9 mouse cellular contexts compared by ENCODE assay signal in genomic region chrX:11213492-11213891, GRCm38 (mm10).
A peak's percentile ranks its signal among the peaks of the same experiment; 100 is the strongest.
DNase-seq lines count a peak whose midpoint lies in the region; ATAC-seq and TF ChIP-seq lines count a peak whose summit lies in the region.
"Had no signal": no experiment of that assay in that cellular context is flagged by ENCODE, and none has a peak within 500 bp of the region (broad histone marks: within the 10 kb centered on the region; RNA-seq: fewer than 3 reads in every experiment).

No protein-coding gene starts in this region.

- DNase-seq in midbrain, embryonic 10.5 days (ENCODE audit: low spot score) = peak; percentile 34
- peak; percentile 2 for DNase-seq in adrenal gland, adult 2 months
- DNase-seq in cerebellum, postnatal 25 days = peak; percentile 10 to 72
- DNase-seq in kidney, postnatal 25 days = peak; percentile 37 to 73
- DNase-seq in lung, postnatal 0 days (ENCODE audit: low spot score) = peak; percentile 37
- peak; percentile 53 for DNase-seq in testis, postnatal 10 days (ENCODE audit: low spot score)

- H3K27me3 ChIP-seq in midbrain, embryonic 10.5 days (ENCODE audit: low read depth, poor library complexity, severe bottlenecking) = peaks cover 28% of the 10 kb centered on the region
- H3K27me3 ChIP-seq in midbrain, embryonic 15.5 days (replicated peaks) = no peaks in the 10 kb centered on the region
- no peaks in the 10 kb centered on the region for H3K27me3 ChIP-seq in lung, postnatal 0 days (replicated peaks; ENCODE audit: insufficient read depth, low read length)

- H3K27ac ChIP-seq in midbrain, embryonic 10.5 days (replicated peaks) = no peak overlapping the region
- H3K27ac ChIP-seq in midbrain, embryonic 15.5 days = no peak overlapping the region
- H3K27ac ChIP-seq in lung, postnatal 0 days (ENCODE audit: low read length) = no peak overlapping the region
- H3K27ac ChIP-seq: limb, embryonic 12.5 days had no signal

- no peak for TF ChIP-seq EP300 in lung, postnatal 0 days (IDR thresholded peaks at IDR 0.05)

- no peaks in the 10 kb centered on the region for H3K36me3 ChIP-seq in midbrain, embryonic 10.5 days
- no peaks in the 10 kb centered on the region for H3K36me3 ChIP-seq in midbrain, embryonic 15.5 days (replicated peaks)
- no peaks in the 10 kb centered on the region for H3K36me3 ChIP-seq in lung, postnatal 0 days (ENCODE audit: insufficient read depth, low read length)
- H3K36me3 ChIP-seq: limb, embryonic 12.5 days had no signal

- ATAC-seq in midbrain, embryonic 15.5 days (replicated peaks) = no peak
- no peak for ATAC-seq in lung, postnatal 0 days
- no peak for ATAC-seq in erythroblast, adult 5-6 weeks (replicated peaks; ENCODE audit: low FRiP score, poor library complexity, severe bottlenecking)

- no peaks in the 10 kb centered on the region for H3K4me1 ChIP-seq in midbrain, embryonic 10.5 days
- H3K4me1 ChIP-seq in midbrain, embryonic 15.5 days = no peaks in the 10 kb centered on the region
- no peaks in the 10 kb centered on the region for H3K4me1 ChIP-seq in lung, postnatal 0 days (ENCODE audit: insufficient read depth, low read depth, low read length)
- H3K4me1 ChIP-seq: limb, embryonic 12.5 days had no signal

- H3K9me3 ChIP-seq in midbrain, embryonic 10.5 days (replicated peaks) = no peaks in the 10 kb centered on the region
- no peaks in the 10 kb centered on the region for H3K9me3 ChIP-seq in midbrain, embryonic 15.5 days
- H3K9me3 ChIP-seq in lung, postnatal 0 days (ENCODE audit: low read length) = no peaks in the 10 kb centered on the region
- H3K9me3 ChIP-seq: limb, embryonic 12.5 days had no signal

- peak; percentile 59 for TF ChIP-seq CTCF in lung, postnatal 0 days (IDR thresholded peaks at IDR 0.05)

- 60% methylated on average over 3 of the region's 3 CpGs for WGBS in midbrain, embryonic 10.5 days
- WGBS in midbrain, embryonic 15.5 days = 57% methylated on average over 3 of the region's 3 CpGs
- WGBS in lung, postnatal 0 days = 62% methylated on average over 3 of the region's 3 CpGs

- no peak overlapping the region for H3K4me2 ChIP-seq in midbrain, embryonic 15.5 days
- no peak overlapping the region for H3K4me2 ChIP-seq in lung, postnatal 0 days (replicated peaks; ENCODE audit: low read depth, low read length)
- H3K4me2 ChIP-seq: limb, embryonic 12.5 days had no signal

- no peak overlapping the region for H3K4me3 ChIP-seq in midbrain, embryonic 10.5 days
- H3K4me3 ChIP-seq in midbrain, embryonic 15.5 days = no peak overlapping the region
- no peak overlapping the region for H3K4me3 ChIP-seq in lung, postnatal 0 days (ENCODE audit: low read depth, low read length)
- H3K4me3 ChIP-seq: limb, embryonic 12.5 days had no signal

- H3K9ac ChIP-seq in midbrain, embryonic 15.5 days = no peak overlapping the region
- no peak overlapping the region for H3K9ac ChIP-seq in lung, postnatal 0 days (replicated peaks; ENCODE audit: low read depth)
- H3K9ac ChIP-seq: limb, embryonic 12.5 days had no signal

Comparison
In these comparisons a context has a peak if more than half of its experiments do, and no peak if none do; other contexts are left out.
1. DNase-seq: peak in every context shown above with its lines; median percentile 55 in kidney, postnatal 25 days; 53 in testis, postnatal 10 days; 41 in cerebellum, postnatal 25 days; 37 in lung, postnatal 0 days; 34 in midbrain, embryonic 10.5 days; 2 in adrenal gland, adult 2 months.